Mouse (Mus musculus) hematopoietic multipotent progenitor cell, adult 10-12 weeks (in vitro differentiated cells): ENCODE data around the gene Slc25a28. TPM values are rescaled to one million over a fixed set of nuclear protein-coding genes. Genes with fewer than 3 reads are reported as not detected.

ENCODE experiments used
- polyA plus RNA-seq: library from polyadenylated mRNA; stranded (reverse); fragments of >175 nt; gene quantifications from 2 replicates; pipeline ENCODE4 v1.2.3, GENCODE M21; 2012; ENCODE audit warnings: low replicate concordance

Slc25a28 gene
- polyA plus RNA-seq: 61.2 and 65.1 TPM in 2 replicates

DNA sequence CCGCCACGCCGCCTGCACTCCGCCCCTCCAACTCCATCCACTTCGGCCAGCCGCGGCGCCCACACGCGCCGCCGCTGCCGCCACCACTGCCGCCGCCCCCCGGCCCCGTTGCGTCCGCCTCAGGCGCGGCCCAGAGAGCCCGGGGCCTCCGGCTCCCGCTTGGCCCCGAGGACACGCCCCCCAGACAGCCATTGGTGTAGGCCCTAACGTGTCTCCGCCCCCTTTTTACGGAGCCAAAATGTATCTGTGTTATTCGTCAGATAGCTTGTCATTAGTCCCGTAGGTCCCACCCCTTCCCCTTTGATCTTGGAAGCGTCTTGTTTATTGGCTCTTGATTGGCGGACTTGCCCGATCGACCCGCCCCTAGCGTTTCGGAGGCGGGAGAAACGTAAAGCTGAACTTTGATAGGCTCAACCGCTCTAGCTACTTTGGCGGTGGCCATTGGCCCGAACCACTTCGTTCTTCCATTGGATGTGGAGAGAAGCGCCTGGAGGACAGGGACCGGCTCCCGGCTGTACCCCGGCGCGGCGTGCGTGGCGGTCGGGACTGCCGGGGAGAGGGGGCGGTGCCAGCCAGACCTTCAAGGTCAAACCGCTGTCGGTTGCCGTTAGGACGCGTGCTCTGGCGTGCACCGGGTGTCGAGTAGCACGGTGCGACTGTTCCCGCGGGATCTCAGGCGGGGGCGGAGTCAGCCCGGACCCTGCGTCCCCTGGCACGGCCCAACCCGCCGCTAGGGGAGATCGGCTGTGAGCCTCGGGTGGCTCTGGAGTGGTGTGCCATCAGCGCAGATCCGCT, at the start of gene Slc25a28:
TSS of gene Slc25a28 (minus strand) at position 152 of the 795 bp plus-strand sequence.

DNA sequence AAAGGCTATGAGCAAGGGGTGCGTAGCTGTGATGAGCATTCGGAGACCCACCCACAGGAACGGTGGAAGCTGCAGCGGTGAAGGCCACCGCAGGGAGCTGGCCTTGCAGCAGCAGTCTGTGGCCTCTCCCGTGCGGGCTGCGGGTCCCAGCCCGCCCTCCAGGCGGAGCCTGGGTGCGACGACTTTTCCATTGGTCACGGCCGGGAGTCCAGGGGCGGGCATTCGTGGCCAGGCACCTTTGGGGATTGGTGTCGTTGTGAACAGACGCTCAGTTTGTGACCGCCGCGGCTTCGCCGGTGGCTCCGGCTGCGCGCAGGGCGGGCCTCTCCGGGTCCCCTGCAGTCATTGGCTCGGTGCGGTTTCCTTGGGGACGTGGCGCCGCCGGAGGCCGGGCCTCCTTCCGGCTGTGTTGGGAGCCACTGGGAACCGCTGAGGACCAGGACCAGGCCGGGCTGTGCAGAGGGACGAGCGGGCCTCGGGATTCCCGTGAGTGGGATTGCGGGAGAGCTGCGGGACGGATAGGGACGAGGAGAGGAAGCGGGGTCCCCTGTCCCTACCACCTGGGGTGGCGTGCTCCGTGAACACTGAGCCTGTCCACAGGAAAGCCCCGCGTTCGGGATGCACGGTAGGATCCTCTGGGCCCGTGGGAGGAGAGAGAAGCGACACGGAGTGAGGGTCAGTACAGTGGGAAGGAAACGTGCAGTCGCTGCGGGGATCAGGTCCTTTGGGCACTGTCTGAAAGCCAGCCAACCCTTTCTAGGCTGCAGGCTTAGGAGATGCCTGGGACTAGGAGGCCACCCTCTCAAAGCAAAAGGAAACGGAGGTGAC, 15.0 kb upstream of the Slc25a28 start, which contains the start of gene Entpd7:
TSS of gene Entpd7 (plus strand) at position 254 of the 828 bp plus-strand sequence.

Other genes with a start within 250 kb of the Slc25a28 start
- gene Cnnm1, start 234.4 kb downstream of the Slc25a28 start, polyA plus RNA-seq: 0.08 and 0.09 TPM in 2 replicates
- 3.6 and 6.9 TPM in 2 replicates for gene Got1, start 150.3 kb downstream of the Slc25a28 start, polyA plus RNA-seq
- gene Nkx2-3, start 62.6 kb downstream of the Slc25a28 start, polyA plus RNA-seq: 0.59 and 1.7 TPM in 2 replicates
- 3.2 and 3.4 TPM in 2 replicates for gene Entpd7, start 14.8 kb upstream of the Slc25a28 start, polyA plus RNA-seq
- 3.0 and 3.5 TPM in 2 replicates for gene Cutc, start 78.1 kb upstream of the Slc25a28 start, polyA plus RNA-seq
- 2.4 and 3.7 TPM in 2 replicates for gene Cox15, start 78.1 kb upstream of the Slc25a28 start, polyA plus RNA-seq
- not detected in 2 replicates for gene Abcc2, start 107.3 kb upstream of the Slc25a28 start, polyA plus RNA-seq